Mouse (Mus musculus) midbrain, embryonic 10.5 days (tissue): ENCODE measurements around the gene Hnrnpa2b1. TPM values are rescaled to one million over a fixed set of nuclear protein-coding genes. Genes with fewer than 3 reads are reported as not detected.
"Not testable (repeated sequence)": the region's sequence is repeated elsewhere in the genome, so short reads cannot be mapped to it uniquely, and the experiment has no call there.

Source experiments
- DNase-seq: peaks from one replicate; pipeline ENCODE4 v3.0.0-alpha.2; 2017; ENCODE audit warnings: low spot score
- H3K27ac ChIP-seq: fragments of 300-500 bp; sonication (generic); replicated peaks from 2 replicates; pipeline ENCODE4 v1.5.1; 2016; ENCODE audit warnings: mild to moderate bottlenecking
- H3K27me3 ChIP-seq: fragments of 300-500 bp; sonication (generic); 2 replicates; pipeline ENCODE4 v1.6.1; 2016; ENCODE audit warnings: low read depth, mild to moderate bottlenecking; ENCODE audit not compliant: poor library complexity, severe bottlenecking
- H3K36me3 ChIP-seq: fragments of 300-500 bp; sonication (generic); 2 replicates; pipeline ENCODE4 v1.6.1; 2016; ENCODE audit warnings: mild to moderate bottlenecking, moderate library complexity
- H3K4me1 ChIP-seq: fragments of 300-500 bp; sonication (generic); 2 replicates; pipeline ENCODE4 v1.6.1; 2016
- H3K4me3 ChIP-seq: fragments of 300-500 bp; sonication (generic); 2 replicates; pipeline ENCODE4 v1.5.1; 2016; ENCODE audit warnings: mild to moderate bottlenecking, moderate library complexity
- H3K9me3 ChIP-seq: fragments of 300-500 bp; sonication (generic); replicated peaks from 2 replicates; pipeline ENCODE4 v1.6.1; 2016; ENCODE audit warnings: mild to moderate bottlenecking
- WGBS: fragments of 180-500 bp; shearing (Covaris S2); methylation state at CpG from one replicate; pipeline ENCODE4 v1.1.7; 2016; 5-methylcytosine and 5-hydroxymethylcytosine counted together
- polyA plus RNA-seq: library from polyadenylated mRNA; unstranded; fragments of >200 nt; fragmentation: Nextera tagmentation; extraction: Ambion mirVana; gene quantifications from 2 replicates; pipeline ENCODE4 v1.2.1, GENCODE M21; 2016

Gene Hnrnpa2b1
- polyA plus RNA-seq, 1 experiment from 2014 or later, result 2,311 TPM

DNA sequence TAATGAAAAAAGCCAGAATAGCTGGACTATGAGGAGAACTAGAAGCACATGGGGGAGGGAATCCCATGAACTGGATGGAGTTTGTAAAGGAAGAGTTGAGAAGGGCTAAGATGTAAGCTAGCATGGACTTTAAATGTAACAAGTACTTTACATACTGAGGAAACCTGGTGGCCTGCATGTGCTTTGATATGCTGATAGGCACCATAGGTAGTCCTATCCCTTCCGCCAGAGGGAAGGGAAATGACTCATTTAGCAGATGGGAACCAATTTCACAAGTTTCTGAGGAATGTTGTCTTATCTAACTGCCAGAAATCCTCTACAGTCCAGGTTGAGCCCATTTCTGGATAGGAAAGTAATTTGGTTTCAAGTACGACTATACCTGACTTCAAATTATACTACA, 16.0 kb upstream of the Hnrnpa2b1 start:
- H3K9me3 ChIP-seq, result no peaks in the 10 kb centered on the region; the same call in 1 of the 2 replicates
- no peaks in the 10 kb centered on the region; the same call in 1 of the 2 replicates for H3K4me1 ChIP-seq
- H3K27me3 ChIP-seq, result no peaks in the 10 kb centered on the region
- no peak overlapping the region for H3K27ac ChIP-seq
- DNase-seq, result peak; percentile 7
- peaks cover 32% of the 10 kb centered on the region for H3K36me3 ChIP-seq
- WGBS, result 61% methylated on average over 2 of the region's 2 CpGs
- H3K4me3 ChIP-seq, result no peak overlapping the region

- H3K27ac ChIP-seq, H3K27me3 ChIP-seq, H3K4me3 ChIP-seq, H3K9me3 ChIP-seq, H3K4me1 ChIP-seq: not testable (repeated sequence)
- H3K36me3 ChIP-seq, result peaks cover 43% of the 10 kb centered on the region
- DNase-seq, result peak; percentile 10
- 88% methylated on average over 8 of the region's 8 CpGs for WGBS
These were observed 14.9 kb upstream of the Hnrnpa2b1 start for GRCm38 (mm10) chr6:51484556-51484955.

- Histone ChIP-seq H3K9me3 (no peaks in the 10 kb centered on the region; the same call in 1 of the 2 replicates), H3K27ac (no peak overlapping the region), H3K36me3 (peaks cover 50% of the 10 kb centered on the region), H3K4me1 (no peaks in the 10 kb centered on the region), H3K27me3 (no peaks in the 10 kb centered on the region), H3K4me3 (no peak overlapping the region)
- 94% methylated on average over 3 of the region's 3 CpGs for WGBS
- peak; percentile 8 for DNase-seq
These were observed 14.2 kb upstream of the Hnrnpa2b1 start for GRCm38 (mm10) chr6:51483861-51484260.

DNA sequence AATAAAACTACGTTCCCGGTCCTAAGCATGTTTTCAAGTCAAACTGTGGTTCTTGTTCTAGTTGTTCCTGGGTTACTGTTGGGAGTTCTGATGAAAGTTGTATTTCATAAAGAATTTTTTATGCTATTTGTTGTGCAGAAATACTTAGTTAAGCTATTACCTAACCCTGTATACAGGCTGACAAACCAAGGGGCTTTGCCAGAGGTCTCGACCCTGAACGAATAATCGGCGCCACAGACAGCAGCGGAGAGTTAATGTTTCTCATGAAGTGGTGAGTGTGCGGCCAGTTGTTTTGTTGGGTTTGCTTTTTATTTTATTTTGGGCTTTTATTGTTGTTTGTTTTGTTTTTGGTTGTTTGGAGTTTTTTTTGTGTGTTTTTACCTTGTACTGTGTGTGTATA, 11.9 kb upstream of the Hnrnpa2b1 start:
- H3K9me3 ChIP-seq, result no peaks in the 10 kb centered on the region
- H3K4me1 ChIP-seq, result no peaks in the 10 kb centered on the region
- H3K27ac ChIP-seq, result no peak overlapping the region
- H3K27me3 ChIP-seq, result no peaks in the 10 kb centered on the region
- no peak overlapping the region for H3K4me3 ChIP-seq
- H3K36me3 ChIP-seq, result peaks cover 73% of the 10 kb centered on the region
- no peak for DNase-seq
- 96% methylated on average over 8 of the region's 8 CpGs for WGBS

- H3K27ac ChIP-seq, result no peak overlapping the region
- no peak overlapping the region for H3K4me3 ChIP-seq
- WGBS, result 94% methylated on average over 4 of the region's 4 CpGs
- H3K36me3 ChIP-seq, result peaks cover 89% of the 10 kb centered on the region
- no peaks in the 10 kb centered on the region for H3K9me3 ChIP-seq
- DNase-seq, result no peak
- H3K27me3 ChIP-seq, result no peaks in the 10 kb centered on the region
- no peaks in the 10 kb centered on the region; the same call in 1 of the 2 replicates for H3K4me1 ChIP-seq
These were observed 9.5 kb upstream of the Hnrnpa2b1 start for GRCm38 (mm10) chr6:51479136-51479731.

- DNase-seq, result no peak
- H3K4me1 ChIP-seq, result peaks cover 21% of the 10 kb centered on the region
- peaks cover 64% of the 10 kb centered on the region for H3K36me3 ChIP-seq
- 62% methylated on average over 4 of the region's 4 CpGs for WGBS
- H3K27ac ChIP-seq, result peak overlapping the region; percentile 100
- no peaks in the 10 kb centered on the region for H3K9me3 ChIP-seq
- H3K27me3 ChIP-seq, result no peaks in the 10 kb centered on the region
- peak overlapping the region; percentile 97 for H3K4me3 ChIP-seq
These were observed 2.5 kb upstream of the Hnrnpa2b1 start for GRCm38 (mm10) chr6:51472213-51472612.

DNA sequence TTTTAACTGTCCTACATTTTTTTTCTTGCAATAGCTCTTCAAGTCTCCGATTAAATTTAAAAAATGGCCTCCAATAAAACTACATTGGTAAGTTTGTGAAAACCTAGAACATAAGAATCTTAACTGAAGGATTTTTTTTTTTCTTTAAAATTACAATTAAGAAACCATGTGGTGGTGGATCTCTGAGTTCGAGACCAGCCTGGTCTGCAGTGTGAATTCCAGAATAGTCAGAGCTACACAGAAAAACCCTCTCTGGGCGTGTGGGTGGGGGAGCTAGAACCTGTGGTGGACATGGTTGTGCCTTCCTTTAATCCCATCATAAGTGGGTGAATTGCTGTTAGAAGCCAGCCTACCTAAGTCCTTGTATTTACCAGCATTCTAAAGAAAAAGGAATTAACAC, 2.1 kb upstream of the Hnrnpa2b1 start:
- Histone ChIP-seq H3K4me3 (peak overlapping the region; percentile 97), H3K9me3 (no peaks in the 10 kb centered on the region), H3K4me1 (peaks cover 25% of the 10 kb centered on the region), H3K27me3 (no peaks in the 10 kb centered on the region), H3K27ac (peak overlapping the region; percentile 100), H3K36me3 (peaks cover 64% of the 10 kb centered on the region)
- 29% methylated on average over 3 of the region's 3 CpGs for WGBS
- DNase-seq, result no peak

- Histone ChIP-seq H3K27me3 (no peaks in the 10 kb centered on the region), H3K36me3 (peaks cover 64% of the 10 kb centered on the region)
- whole genome bisulfite sequencing, result 0% methylated on average over 10 of the region's 10 CpGs
These were observed 1.4 kb upstream of the Hnrnpa2b1 start for GRCm38 (mm10) chr6:51471179-51471505.

GRCm38 (mm10) chr6:51470311-51471178, 851 bp upstream of the Hnrnpa2b1 start, which contains the start of gene Cbx3:
TSS of gene Cbx3 (plus strand) at chr6:51470360.
- Histone ChIP-seq H3K4me3 (peak within 1 kb of the TSS; percentile 97), H3K36me3 (peaks cover 64% of the 10 kb centered on the region)

More at GRCm38 (mm10) chr6:51471179-51471505, 1.4 kb upstream of the Hnrnpa2b1 start:
- H3K27ac ChIP-seq, result peak overlapping the region; percentile 100
- no peaks in the 10 kb centered on the region for H3K9me3 ChIP-seq
- peaks cover 32% of the 10 kb centered on the region for H3K4me1 ChIP-seq
- H3K4me3 ChIP-seq, result peak overlapping the region; percentile 97
- no peak for DNase-seq

GRCm38 (mm10) chr6:51468891-51469561, 668 bp downstream of the Hnrnpa2b1 start:
- Histone ChIP-seq H3K4me1 (peaks cover 39% of the 10 kb centered on the region), H3K27me3 (no peaks in the 10 kb centered on the region), H3K9me3 (no peaks in the 10 kb centered on the region), H3K4me3 (peak overlapping the region; percentile 97), H3K36me3 (peaks cover 64% of the 10 kb centered on the region), H3K27ac (peak overlapping the region; percentile 100)
- under 1% methylated on average over 60 of the region's 63 CpGs for WGBS
- peak; percentile 83 for DNase-seq

More at GRCm38 (mm10) chr6:51470311-51471178, 851 bp upstream of the Hnrnpa2b1 start, which contains the start of gene Cbx3:
- H3K27ac ChIP-seq, result peak within 1 kb of the TSS; percentile 100
- H3K4me1 ChIP-seq, result peaks cover 38% of the 10 kb centered on the region
- under 1% methylated on average over 93 of the region's 99 CpGs for WGBS
- H3K27me3 ChIP-seq, result no peaks in the 10 kb centered on the region
- DNase-seq, result peak; percentile 93
- H3K9me3 ChIP-seq, result no peaks in the 10 kb centered on the region

GRCm38 (mm10) chr6:51467649-51468048, 2.0 kb downstream of the Hnrnpa2b1 start:
- H3K27me3 ChIP-seq, result no peaks in the 10 kb centered on the region
- peak overlapping the region; percentile 100; the same call in 1 of the 2 replicates for H3K27ac ChIP-seq
- no peaks in the 10 kb centered on the region for H3K9me3 ChIP-seq
- H3K4me3 ChIP-seq, result peak overlapping the region; percentile 97
- H3K36me3 ChIP-seq, result peaks cover 64% of the 10 kb centered on the region
- WGBS, result 2% methylated on average over 2 of the region's 2 CpGs
- DNase-seq, result peak; percentile 4
- H3K4me1 ChIP-seq, result peaks cover 30% of the 10 kb centered on the region

GRCm38 (mm10) chr6:51460363-51460762, 9.3 kb downstream of the Hnrnpa2b1 start:
- Histone ChIP-seq H3K36me3 (peaks cover 77% of the 10 kb centered on the region), H3K4me1 (peaks cover 2% of the 10 kb centered on the region; the same call in 1 of the 2 replicates), H3K4me3 (no peak overlapping the region), H3K27ac (no peak overlapping the region), H3K27me3 (no peaks in the 10 kb centered on the region), H3K9me3 (no peaks in the 10 kb centered on the region)
- DNase-seq, result no peak
- 88% methylated on average over 3 of the region's 3 CpGs for WGBS
